ENCODE assay signal across 25 mouse cellular contexts in genomic region chr13:74144120-74144884, GRCm38 (mm10). TPM values are rescaled to one million over a fixed set of nuclear protein-coding genes. Genes with fewer than 3 reads are reported as not detected.
A peak's percentile ranks its signal among the peaks of the same experiment; 100 is the strongest.
DNase-seq lines count a peak whose midpoint lies in the region; ATAC-seq and TF ChIP-seq lines count a peak whose summit lies in the region.
"Had no signal": no experiment of that assay in that cellular context is flagged by ENCODE, and none has a peak within 500 bp of the region (broad histone marks: within the 10 kb centered on the region; RNA-seq: fewer than 3 reads in every experiment).

No protein-coding gene starts in this region.

- TF ChIP-seq CTCF in Patski (IDR thresholded peaks at IDR 0.05): no peak
- no peak for TF ChIP-seq CTCF in intestine, postnatal 0 days (IDR thresholded peaks at IDR 0.05; ENCODE audit: low read depth)

- POLR2A ChIA-PET in Patski (lab: Charles Lee): interaction anchor here (0.7 kb wide), 1 partner anchor 50 kb away, joined by 4 read pairs; no protein-coding TSS in a partner anchor

- CTCF ChIA-PET in Patski (lab: Charles Lee): interaction anchor here (0.7 to 2.2 kb wide), 5 partner anchors 9 to 48 kb away, joined by 3 to 6 read pairs (median 4); no protein-coding TSS in a partner anchor

- no peak overlapping the region for H3K4me3 ChIP-seq in kidney, embryonic 14.5 days (ENCODE audit: low read length)
- H3K4me3 ChIP-seq in intestine, postnatal 0 days (ENCODE audit: low read depth, low read length): no peak overlapping the region
- H3K4me3 ChIP-seq: gastrocnemius, adult 2 months; hindbrain, embryonic 13.5 days; limb, embryonic 10.5 days; liver, embryonic 15.5 days; midbrain, embryonic 15.5 days; neural tube, embryonic 12.5 days had no signal

- DNase-seq in adrenal gland, adult 2 months: peak; percentile 30
- no peak for DNase-seq in adrenal gland, postnatal 25 days
- DNase-seq in Patski (ENCODE audit: low read depth, low spot score): peak; percentile 46
- peak; percentile 66 to 88 for DNase-seq in kidney, postnatal 25 days
- no peak for DNase-seq in B cell, adult 2 months
- no peak for DNase-seq in lung, adult 18-20 months
- DNase-seq: adrenal gland, adult 8-10 months; cerebellum, adult 2 months; cerebellum, postnatal 36 days; gastrocnemius, adult 2 months; liver; right cerebral cortex, postnatal 14 days had no signal

- no peak overlapping the region for H3K9ac ChIP-seq in kidney, embryonic 14.5 days (ENCODE audit: low read depth, low read length)
- no peak overlapping the region for H3K9ac ChIP-seq in intestine, postnatal 0 days (ENCODE audit: low read depth, low read length)
- H3K9ac ChIP-seq: hindbrain, embryonic 13.5 days; liver, embryonic 15.5 days; midbrain, embryonic 15.5 days; neural tube, embryonic 12.5 days had no signal

- H3K27me3 ChIP-seq in Patski: no peaks in the 10 kb centered on the region
- no peaks in the 10 kb centered on the region for H3K27me3 ChIP-seq in kidney, embryonic 14.5 days (ENCODE audit: control insufficient read depth, insufficient read depth, low read length)
- no peaks in the 10 kb centered on the region for H3K27me3 ChIP-seq in intestine, postnatal 0 days (replicated peaks; ENCODE audit: control insufficient read depth, insufficient read depth, low read length)
- H3K27me3 ChIP-seq: hindbrain, embryonic 13.5 days; liver, embryonic 15.5 days; midbrain, embryonic 15.5 days; neural tube, embryonic 12.5 days had no signal

- H3K4me2 ChIP-seq in kidney, embryonic 14.5 days (replicated peaks; ENCODE audit: low read depth, low read length): no peak overlapping the region
- no peak overlapping the region for H3K4me2 ChIP-seq in intestine, postnatal 0 days (replicated peaks; ENCODE audit: low read depth)
- H3K4me2 ChIP-seq: heart, embryonic 11.5 days; hindbrain, embryonic 13.5 days; liver, embryonic 15.5 days; midbrain, embryonic 15.5 days; neural tube, embryonic 12.5 days had no signal

- ATAC-seq in Patski: peak; percentile 81
- ATAC-seq in kidney, embryonic 14.5 days (ENCODE audit: low FRiP score, low TSS enrichment): peak; percentile 89
- no peak for ATAC-seq in intestine, postnatal 0 days
- ATAC-seq: CD4-positive, CD25-positive, alpha-beta regulatory T cell, adult 4 months; midbrain, embryonic 15.5 days had no signal

- in situ Hi-C loops in Patski (cut with MboI; ENCODE audit: low pct_unique_long_range_greater_than_20kb): no loop called here

- H3K4me1 ChIP-seq in kidney, embryonic 14.5 days (ENCODE audit: control insufficient read depth, insufficient read depth, low read length): 0 out of 2 replicates have a peak, but pooled peaks cover 4% of the 10 kb centered on the region
- 0 out of 2 replicates have a peak, but pooled peaks cover 3% of the 10 kb centered on the region for H3K4me1 ChIP-seq in intestine, postnatal 0 days (replicated peaks; ENCODE audit: control insufficient read depth, insufficient read depth, low read length)
- H3K4me1 ChIP-seq: hindbrain, embryonic 13.5 days; limb, embryonic 10.5 days; midbrain, embryonic 15.5 days; neural tube, embryonic 12.5 days had no signal

- no peaks in the 10 kb centered on the region for H3K9me3 ChIP-seq in kidney, embryonic 14.5 days (ENCODE audit: control insufficient read depth, low read length)
- H3K9me3 ChIP-seq in intestine, postnatal 0 days (ENCODE audit: control insufficient read depth): no peaks in the 10 kb centered on the region
- H3K9me3 ChIP-seq: hindbrain, embryonic 13.5 days; limb, embryonic 10.5 days; liver, embryonic 15.5 days; midbrain, embryonic 15.5 days; neural tube, embryonic 12.5 days had no signal

- 56% methylated on average over 7 of the region's 7 CpGs for WGBS in kidney, embryonic 14.5 days
- WGBS in intestine, postnatal 0 days: 69% methylated on average over 7 of the region's 7 CpGs

- H3K36me3 ChIP-seq in kidney, embryonic 14.5 days (ENCODE audit: control insufficient read depth, insufficient read depth, low read length): no peaks in the 10 kb centered on the region
- no peaks in the 10 kb centered on the region for H3K36me3 ChIP-seq in intestine, postnatal 0 days (ENCODE audit: control insufficient read depth, insufficient read depth)
- H3K36me3 ChIP-seq: hindbrain, embryonic 13.5 days; limb, embryonic 10.5 days; liver, embryonic 15.5 days; midbrain, embryonic 15.5 days; neural tube, embryonic 12.5 days had no signal

- H3K27ac ChIP-seq in kidney, embryonic 14.5 days (ENCODE audit: low read depth, low read length): peak overlapping the region; percentile 71
- H3K27ac ChIP-seq in intestine, postnatal 0 days (ENCODE audit: low read depth, low read length): no peak overlapping the region
- H3K27ac ChIP-seq: gastrocnemius, adult 2 months; hindbrain, embryonic 13.5 days; limb, embryonic 10.5 days; liver, embryonic 15.5 days; macrophage; midbrain, embryonic 15.5 days; neural tube, embryonic 12.5 days had no signal

RNA-seq across cellular contexts. Expression of gene Slc9a3, which starts 23.0 kb away (rescaled TPM):
- under 1 TPM; 0.35 to 0.55 TPM for total RNA-seq in adrenal gland, adult 2 months (2021)
- polyA plus RNA-seq in adrenal gland, adult 2 months (2012; rRNA removed): 0.03 and 0.10 TPM in 2 replicates
- 0.09 TPM in 1 of 2 replicates, not detected in the other for total RNA-seq in adrenal gland, postnatal 25 days (2021)
- polyA plus RNA-seq in Patski (2021): not detected
- 0.16 and 0.23 TPM in 2 replicates for polyA plus RNA-seq in kidney, embryonic 14.5 days (2014; fragmentation: Nextera tagmentation; extraction: Ambion mirVana)
- 21.9 and 25.3 TPM in 2 replicates for polyA plus RNA-seq in intestine, postnatal 0 days (2015; fragmentation: Nextera tagmentation; extraction: Ambion mirVana)
- total RNA-seq: ES-E14 had no signal
- polyA plus RNA-seq: CD4-positive, CD25-positive, alpha-beta regulatory T cell, adult 4 months; forebrain, embryonic 11.5 days; heart, embryonic 11.5 days; limb, embryonic 10.5 days; liver, embryonic 15.5 days; lung, embryonic 16.5 days; macrophage had no signal

Comparison
In these comparisons a context has a peak if more than half of its experiments do, and no peak if none do; other contexts are left out.
1. DNase-seq: peak in adrenal gland, adult 2 months (single experiment), Patski (single experiment) and kidney, postnatal 25 days (2 of 2); none in adrenal gland, postnatal 25 days (single experiment), B cell, adult 2 months (0 of 2) and lung, adult 18-20 months (0 of 2).
2. RNA of gene Slc9a3, which starts 23.0 kb away (polyA plus RNA-seq): 21.9 to 25.3 TPM in intestine, postnatal 0 days; 0.16 to 0.23 TPM in kidney, embryonic 14.5 days, 0.03 to 0.10 TPM in adrenal gland, adult 2 months and not detected in Patski (single experiment); every median in the first group is over 10 times any median in the second.